Mouse (Mus musculus): ENCODE data around the gene Ifna6. TPM values are rescaled to one million over a fixed set of nuclear protein-coding genes. Genes with fewer than 3 reads are reported as not detected.
A peak's percentile ranks its signal among the peaks of the same experiment; 100 is the strongest.
"Not testable (repeated sequence)": the region's sequence is repeated elsewhere in the genome, so short reads cannot be mapped to it uniquely, and the experiment has no call there.

The Ifna6 gene
- polyA plus RNA-seq, 1 experiment from 2014 or later: not detected

- not testable (repeated sequence) for ATAC-seq (ENCODE audit: low FRiP score, low TSS enrichment); H3K9ac ChIP-seq (ENCODE audit: low read length); H3K27me3 ChIP-seq (ENCODE audit: control insufficient read depth, insufficient read depth, low read length); H3K4me1 ChIP-seq (replicated peaks; ENCODE audit: control insufficient read depth, insufficient read depth); H3K27ac ChIP-seq (replicated peaks); H3K36me3 ChIP-seq (ENCODE audit: control insufficient read depth, insufficient read depth, low read length); H3K4me2 ChIP-seq (replicated peaks; ENCODE audit: low read depth); DNase-seq (ENCODE audit: low spot score); H3K9me3 ChIP-seq (ENCODE audit: control insufficient read depth, low read length); H3K4me3 ChIP-seq (ENCODE audit: low read depth, low read length)
- WGBS: 0% methylated on average over 7 of the region's 52 CpGs
- TF ChIP-seq CTCF (IDR thresholded peaks at IDR 0.05; ENCODE audit: low read depth): peak; percentile 47
These were observed 33.1 kb upstream of the Ifna6 start, which contains the start of gene Gm13275 for GRCm38 (mm10) chr4:88793936-88794675. TSS of gene Gm13275 (plus strand) at chr4:88794487.

- not testable (repeated sequence) for H3K4me1 ChIP-seq (replicated peaks; ENCODE audit: control insufficient read depth, insufficient read depth); H3K4me3 ChIP-seq (ENCODE audit: low read depth, low read length); ATAC-seq (ENCODE audit: low FRiP score, low TSS enrichment); H3K27me3 ChIP-seq (ENCODE audit: control insufficient read depth, insufficient read depth, low read length); H3K9ac ChIP-seq (ENCODE audit: low read length); H3K27ac ChIP-seq (replicated peaks); H3K36me3 ChIP-seq (ENCODE audit: control insufficient read depth, insufficient read depth, low read length); H3K4me2 ChIP-seq (replicated peaks; ENCODE audit: low read depth); H3K9me3 ChIP-seq (ENCODE audit: control insufficient read depth, low read length); DNase-seq (ENCODE audit: low spot score)
- WGBS: no CpG with 5 or more reads among the region's 28 CpGs
These were observed 30.1 kb upstream of the Ifna6 start, which contains the start of gene Gm13279 for GRCm38 (mm10) chr4:88797097-88797496. TSS of gene Gm13279 (plus strand) at chr4:88797397.

- not testable (repeated sequence) for H3K9me3 ChIP-seq (ENCODE audit: control insufficient read depth, low read length); DNase-seq (ENCODE audit: low spot score); H3K4me2 ChIP-seq (replicated peaks; ENCODE audit: low read depth); H3K4me3 ChIP-seq (ENCODE audit: low read depth, low read length); H3K27me3 ChIP-seq (ENCODE audit: control insufficient read depth, insufficient read depth, low read length); ATAC-seq (ENCODE audit: low FRiP score, low TSS enrichment); H3K27ac ChIP-seq (replicated peaks); H3K9ac ChIP-seq (ENCODE audit: low read length); H3K36me3 ChIP-seq (ENCODE audit: control insufficient read depth, insufficient read depth, low read length); H3K4me1 ChIP-seq (replicated peaks; ENCODE audit: control insufficient read depth, insufficient read depth)
- WGBS: 21% methylated on average over 2 of the region's 7 CpGs
These were observed 27.9 kb upstream of the Ifna6 start, which contains the start of gene Gm13285 for GRCm38 (mm10) chr4:88799365-88799764. TSS of gene Gm13285 (plus strand) at chr4:88799665.

GRCm38 (mm10) chr4:88802954-88803353 lies 24.3 kb upstream of the Ifna6 start, which contains the start of gene Gm13287:
TSS of gene Gm13287 (plus strand) at chr4:88803254.
- not testable (repeated sequence) for ATAC-seq (ENCODE audit: low FRiP score, low TSS enrichment); H3K27me3 ChIP-seq (ENCODE audit: control insufficient read depth, insufficient read depth, low read length); H3K36me3 ChIP-seq (ENCODE audit: control insufficient read depth, insufficient read depth, low read length); DNase-seq (ENCODE audit: low spot score); H3K27ac ChIP-seq (replicated peaks); H3K9ac ChIP-seq (ENCODE audit: low read length); H3K4me3 ChIP-seq (ENCODE audit: low read depth, low read length); H3K4me1 ChIP-seq (replicated peaks; ENCODE audit: control insufficient read depth, insufficient read depth); H3K4me2 ChIP-seq (replicated peaks; ENCODE audit: low read depth); H3K9me3 ChIP-seq (ENCODE audit: control insufficient read depth, low read length)
- no CpG with 5 or more reads among the region's 29 CpGs for WGBS

GRCm38 (mm10) chr4:88805231-88805630 lies 22.0 kb upstream of the Ifna6 start, which contains the start of gene Gm13288:
TSS of gene Gm13288 (plus strand) at chr4:88805531.
- H3K9ac ChIP-seq (ENCODE audit: low read length); H3K9me3 ChIP-seq (ENCODE audit: control insufficient read depth, low read length); H3K4me2 ChIP-seq (replicated peaks; ENCODE audit: low read depth); H3K4me1 ChIP-seq (replicated peaks; ENCODE audit: control insufficient read depth, insufficient read depth); ATAC-seq (ENCODE audit: low FRiP score, low TSS enrichment); H3K27ac ChIP-seq (replicated peaks); H3K27me3 ChIP-seq (ENCODE audit: control insufficient read depth, insufficient read depth, low read length); DNase-seq (ENCODE audit: low spot score); H3K36me3 ChIP-seq (ENCODE audit: control insufficient read depth, insufficient read depth, low read length); H3K4me3 ChIP-seq (ENCODE audit: low read depth, low read length): not testable (repeated sequence)
- WGBS: no CpG with 5 or more reads among the region's 8 CpGs

GRCm38 (mm10) chr4:88805761-88806160 lies 21.5 kb upstream of the Ifna6 start:
- H3K4me3 ChIP-seq (ENCODE audit: low read depth, low read length); H3K36me3 ChIP-seq (ENCODE audit: control insufficient read depth, insufficient read depth, low read length); DNase-seq (ENCODE audit: low spot score); H3K4me2 ChIP-seq (replicated peaks; ENCODE audit: low read depth); H3K4me1 ChIP-seq (replicated peaks; ENCODE audit: control insufficient read depth, insufficient read depth); H3K27me3 ChIP-seq (ENCODE audit: control insufficient read depth, insufficient read depth, low read length); H3K9ac ChIP-seq (ENCODE audit: low read length); ATAC-seq (ENCODE audit: low FRiP score, low TSS enrichment); H3K27ac ChIP-seq (replicated peaks); H3K9me3 ChIP-seq (ENCODE audit: control insufficient read depth, low read length): not testable (repeated sequence)
- 3% methylated on average over 6 of the region's 34 CpGs for WGBS
- peak; percentile 46 for TF ChIP-seq CTCF (IDR thresholded peaks at IDR 0.05; ENCODE audit: low read depth)

Measured in stomach, postnatal 0 days (tissue).